ENCODE assay signal across 8 mouse cellular contexts in the genomic region with DNA sequence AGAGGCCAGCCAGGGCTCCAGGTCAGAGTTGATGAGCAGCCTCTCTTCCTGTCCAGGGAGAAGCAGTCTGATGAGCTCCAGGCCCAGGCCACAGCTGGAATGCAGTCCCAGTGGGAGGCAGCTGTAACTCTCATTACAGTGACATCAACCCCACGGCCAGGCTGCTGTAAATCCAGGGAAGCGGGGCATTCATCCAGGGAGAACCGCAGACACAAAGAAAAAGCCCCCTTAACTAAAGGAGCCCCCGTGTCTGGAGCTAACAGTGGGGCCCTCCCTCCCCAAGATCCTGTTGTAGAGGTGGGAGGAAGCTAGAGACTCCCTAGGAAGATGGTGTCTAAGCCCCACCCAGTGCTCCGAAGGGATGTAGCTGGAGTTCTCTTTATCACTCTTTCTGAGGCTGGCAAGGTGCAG. TPM values are rescaled to one million over a fixed set of nuclear protein-coding genes. Genes with fewer than 3 reads are reported as not detected.
DNase-seq lines count a peak whose midpoint lies in the region; ATAC-seq and TF ChIP-seq lines count a peak whose summit lies in the region.

No protein-coding gene starts in this region.

- no peaks in the 10 kb centered on the region for H3K9me3 ChIP-seq in midbrain, embryonic 12.5 days
- H3K9me3 ChIP-seq in midbrain, embryonic 14.5 days (ENCODE audit: control insufficient read depth, low read length), result no peaks in the 10 kb centered on the region
- H3K9me3 ChIP-seq in heart, embryonic 14.5 days (ENCODE audit: control insufficient read depth, low read length), result no peaks in the 10 kb centered on the region
- no peaks in the 10 kb centered on the region for H3K9me3 ChIP-seq in limb, embryonic 12.5 days
- no peaks in the 10 kb centered on the region for H3K9me3 ChIP-seq in stomach, postnatal 0 days (ENCODE audit: control insufficient read depth, low read length)

- no peak for DNase-seq in midbrain, embryonic 14.5 days
- DNase-seq in stomach, postnatal 0 days (ENCODE audit: low spot score), result no peak
- DNase-seq in layer of hippocampus, postnatal 25 days (ENCODE audit: extremely low spot score in 1 of 2, low spot score in 1 of 2), result no peak
- DNase-seq in ovary, adult 18-20 months (ENCODE audit: low spot score), result no peak

- no peak overlapping the region for H3K9ac ChIP-seq in midbrain, embryonic 12.5 days (replicated peaks)
- no peak overlapping the region for H3K9ac ChIP-seq in midbrain, embryonic 14.5 days (replicated peaks; ENCODE audit: low read length)
- H3K9ac ChIP-seq in heart, embryonic 14.5 days (ENCODE audit: low read length), result 0 out of 2 replicates have a peak overlapping the region, but pooled peaks have one; percentile 21
- H3K9ac ChIP-seq in limb, embryonic 12.5 days (replicated peaks), result peak overlapping the region; percentile 49
- H3K9ac ChIP-seq in stomach, postnatal 0 days (ENCODE audit: low read length), result no peak overlapping the region; the same call in 1 of the 2 replicates

- no peaks in the 10 kb centered on the region for H3K36me3 ChIP-seq in midbrain, embryonic 12.5 days
- no peaks in the 10 kb centered on the region for H3K36me3 ChIP-seq in midbrain, embryonic 14.5 days (ENCODE audit: control insufficient read depth, insufficient read depth, low read length)
- no peaks in the 10 kb centered on the region for H3K36me3 ChIP-seq in heart, embryonic 14.5 days (ENCODE audit: control insufficient read depth, insufficient read depth, low read length)
- no peaks in the 10 kb centered on the region for H3K36me3 ChIP-seq in limb, embryonic 12.5 days
- H3K36me3 ChIP-seq in stomach, postnatal 0 days (ENCODE audit: control insufficient read depth, insufficient read depth, low read length), result no peaks in the 10 kb centered on the region

- no peak for TF ChIP-seq CTCF in stomach, postnatal 0 days (IDR thresholded peaks at IDR 0.05; ENCODE audit: low read depth)

- H3K27me3 ChIP-seq in midbrain, embryonic 12.5 days, result 0 out of 2 replicates have a peak, but pooled peaks cover 6% of the 10 kb centered on the region
- no peaks in the 10 kb centered on the region for H3K27me3 ChIP-seq in midbrain, embryonic 14.5 days (ENCODE audit: control insufficient read depth, insufficient read depth, low read length)
- no peaks in the 10 kb centered on the region for H3K27me3 ChIP-seq in heart, embryonic 14.5 days (ENCODE audit: control insufficient read depth, insufficient read depth, low read length)
- no peaks in the 10 kb centered on the region for H3K27me3 ChIP-seq in limb, embryonic 12.5 days
- H3K27me3 ChIP-seq in stomach, postnatal 0 days (ENCODE audit: control insufficient read depth, insufficient read depth, low read length), result no peaks in the 10 kb centered on the region

- no peak overlapping the region for H3K4me3 ChIP-seq in midbrain, embryonic 12.5 days
- no peak overlapping the region for H3K4me3 ChIP-seq in midbrain, embryonic 14.5 days (replicated peaks; ENCODE audit: low read depth, low read length)
- no peak overlapping the region for H3K4me3 ChIP-seq in heart, embryonic 14.5 days (ENCODE audit: control insufficient read depth in 1 of 2, insufficient read depth in 1 of 2, low read depth in 1 of 2, low read length in 2 of 2)
- peak overlapping the region; percentile 13; the same call in 1 of the 2 replicates for H3K4me3 ChIP-seq in limb, embryonic 12.5 days (replicated peaks)
- H3K4me3 ChIP-seq in stomach, postnatal 0 days (ENCODE audit: low read depth, low read length), result no peak overlapping the region

- TF ChIP-seq EP300 in stomach, postnatal 0 days (optimal IDR thresholded peaks at IDR 0.05), result no peak

- H3K4me2 ChIP-seq in midbrain, embryonic 12.5 days (replicated peaks), result no peak overlapping the region
- H3K4me2 ChIP-seq in midbrain, embryonic 14.5 days (ENCODE audit: low read length), result no peak overlapping the region
- no peak overlapping the region for H3K4me2 ChIP-seq in heart, embryonic 14.5 days (ENCODE audit: low read length)
- peak overlapping the region; percentile 53 for H3K4me2 ChIP-seq in limb, embryonic 12.5 days
- no peak overlapping the region for H3K4me2 ChIP-seq in stomach, postnatal 0 days (replicated peaks; ENCODE audit: low read depth)

- 23% methylated on average over 5 of the region's 5 CpGs for WGBS in midbrain, embryonic 12.5 days
- WGBS in midbrain, embryonic 14.5 days, result 20% methylated on average over 5 of the region's 5 CpGs
- 28% methylated on average over 5 of the region's 5 CpGs for WGBS in heart, embryonic 14.5 days
- 3% methylated on average over 5 of the region's 5 CpGs for WGBS in limb, embryonic 12.5 days
- 32% methylated on average over 5 of the region's 5 CpGs for WGBS in stomach, postnatal 0 days

- ATAC-seq in midbrain, embryonic 12.5 days (ENCODE audit: low FRiP score, low read depth), result no peak
- ATAC-seq in midbrain, embryonic 14.5 days (ENCODE audit: low FRiP score, low TSS enrichment), result no peak
- ATAC-seq in heart, embryonic 14.5 days (ENCODE audit: insufficient number of reproducible peaks, insufficient read depth, low FRiP score, low read depth), result no peak
- peak; percentile 67 for ATAC-seq in limb, embryonic 12.5 days (ENCODE audit: insufficient number of reproducible peaks, insufficient read depth, low FRiP score, low TSS enrichment, low read depth)
- peak; percentile 53; the same call in 1 of the 2 replicates for ATAC-seq in stomach, postnatal 0 days (ENCODE audit: low FRiP score, low TSS enrichment)
- ATAC-seq in CD4-positive, CD25-positive, alpha-beta regulatory T cell, adult 4 months, result no peak

- H3K27ac ChIP-seq in midbrain, embryonic 12.5 days (replicated peaks), result 0 out of 2 replicates have a peak overlapping the region, but pooled peaks have one; percentile 7
- no peak overlapping the region for H3K27ac ChIP-seq in midbrain, embryonic 14.5 days (replicated peaks; ENCODE audit: low read depth, low read length)
- peak overlapping the region; percentile 42 to 60 for H3K27ac ChIP-seq in heart, embryonic 14.5 days (replicated peaks in 1 of 2; ENCODE audit: control insufficient read depth in 1 of 2, insufficient read depth in 1 of 2, low read depth in 2 of 2, low read length in 2 of 2)
- H3K27ac ChIP-seq in limb, embryonic 12.5 days, result peak overlapping the region; percentile 100
- peak overlapping the region; percentile 67 for H3K27ac ChIP-seq in stomach, postnatal 0 days (replicated peaks)

- peaks cover 10% of the 10 kb centered on the region for H3K4me1 ChIP-seq in midbrain, embryonic 12.5 days
- peaks cover 5% of the 10 kb centered on the region; the same call in 1 of the 2 replicates for H3K4me1 ChIP-seq in midbrain, embryonic 14.5 days (ENCODE audit: control insufficient read depth, insufficient read depth, low read length)
- H3K4me1 ChIP-seq in heart, embryonic 14.5 days (ENCODE audit: control insufficient read depth in 2 of 2, insufficient read depth in 2 of 2, low read length in 2 of 2), result peaks cover 0 to 5% of the 10 kb centered on the region in 2 experiments; a peak in 2 of 4 replicates
- peaks cover 74% of the 10 kb centered on the region for H3K4me1 ChIP-seq in limb, embryonic 12.5 days (replicated peaks)
- H3K4me1 ChIP-seq in stomach, postnatal 0 days (replicated peaks; ENCODE audit: control insufficient read depth, insufficient read depth), result no peaks in the 10 kb centered on the region

RNA-seq across cellular contexts. Expression of a gene that starts 13.6 kb away (rescaled TPM):
- polyA plus RNA-seq in midbrain, embryonic 12.5 days (2016; fragmentation: Nextera tagmentation; extraction: Ambion mirVana), result 18.3 and 30.9 TPM in 2 replicates
- 2.3 and 7.9 TPM in 2 replicates for polyA plus RNA-seq in midbrain, embryonic 14.5 days (2014; fragmentation: Nextera tagmentation; extraction: Ambion mirVana)
- polyA plus RNA-seq in heart, embryonic 14.5 days (2014; fragmentation: Nextera tagmentation; extraction: Ambion mirVana), result 39.6 and 41.2 TPM in 2 replicates
- 100 and 102 TPM in 2 replicates for polyA plus RNA-seq in limb, embryonic 12.5 days (2016; fragmentation: Nextera tagmentation; extraction: Ambion mirVana)
- polyA plus RNA-seq in stomach, postnatal 0 days (2015; fragmentation: Nextera tagmentation; extraction: Ambion mirVana), result 30.9 and 31.9 TPM in 2 replicates
- 10 to 100 TPM; 21.9 TPM for total RNA-seq in layer of hippocampus, postnatal 25 days (2021)
- polyA plus RNA-seq in CD4-positive, CD25-positive, alpha-beta regulatory T cell, adult 4 months (2017; shearing (Covaris generic)), result under 1 TPM in 1 of 2 experiments, not detected in 1; 0.12 TPM

RNA-seq across cellular contexts. Expression of a gene that starts 43.1 kb away (rescaled TPM):
- not detected in 2 replicates for polyA plus RNA-seq in midbrain, embryonic 12.5 days (2016; fragmentation: Nextera tagmentation; extraction: Ambion mirVana)
- polyA plus RNA-seq in midbrain, embryonic 14.5 days (2014; fragmentation: Nextera tagmentation; extraction: Ambion mirVana), result 0.08 TPM in 1 of 2 replicates, not detected in the other
- polyA plus RNA-seq in heart, embryonic 14.5 days (2014; fragmentation: Nextera tagmentation; extraction: Ambion mirVana), result 0.12 TPM in 1 of 2 replicates, not detected in the other
- not detected in 2 replicates for polyA plus RNA-seq in limb, embryonic 12.5 days (2016; fragmentation: Nextera tagmentation; extraction: Ambion mirVana)
- 1.7 and 2.5 TPM in 2 replicates for polyA plus RNA-seq in stomach, postnatal 0 days (2015; fragmentation: Nextera tagmentation; extraction: Ambion mirVana)
- total RNA-seq in layer of hippocampus, postnatal 25 days (2021), result under 1 TPM; 0.12 to 0.28 TPM
- polyA plus RNA-seq in CD4-positive, CD25-positive, alpha-beta regulatory T cell, adult 4 months (2017; shearing (Covaris generic)), result not detected

RNA-seq across cellular contexts. Expression of a gene that starts 57.4 kb away (rescaled TPM):
- polyA plus RNA-seq in midbrain, embryonic 12.5 days (2016; fragmentation: Nextera tagmentation; extraction: Ambion mirVana), result 0.69 and 1.6 TPM in 2 replicates
- polyA plus RNA-seq in midbrain, embryonic 14.5 days (2014; fragmentation: Nextera tagmentation; extraction: Ambion mirVana), result not detected in 2 replicates
- 0.09 TPM in 1 of 2 replicates, not detected in the other for polyA plus RNA-seq in heart, embryonic 14.5 days (2014; fragmentation: Nextera tagmentation; extraction: Ambion mirVana)
- 10.9 and 11.1 TPM in 2 replicates for polyA plus RNA-seq in limb, embryonic 12.5 days (2016; fragmentation: Nextera tagmentation; extraction: Ambion mirVana)
- polyA plus RNA-seq in stomach, postnatal 0 days (2015; fragmentation: Nextera tagmentation; extraction: Ambion mirVana), result 71.2 and 75.3 TPM in 2 replicates
- total RNA-seq in layer of hippocampus, postnatal 25 days (2021), result under 1 TPM; 0.34 to 0.35 TPM
- not detected for polyA plus RNA-seq in CD4-positive, CD25-positive, alpha-beta regulatory T cell, adult 4 months (2017; shearing (Covaris generic))

Comparison
In these comparisons a context has a peak if more than half of its experiments do, and no peak if none do; other contexts are left out.
1. ATAC-seq: peak in limb, embryonic 12.5 days (single experiment) and stomach, postnatal 0 days (single experiment); none in midbrain, embryonic 12.5 days (single experiment), midbrain, embryonic 14.5 days (single experiment), heart, embryonic 14.5 days (single experiment) and CD4-positive, CD25-positive, alpha-beta regulatory T cell, adult 4 months (single experiment).
2. H3K9ac ChIP-seq: peak in heart, embryonic 14.5 days (single experiment) and limb, embryonic 12.5 days (single experiment); none in midbrain, embryonic 12.5 days (single experiment), midbrain, embryonic 14.5 days (single experiment) and stomach, postnatal 0 days (single experiment).